Mouse (Mus musculus) embryonic facial prominence, embryonic 13.5 days (tissue): ENCODE measurements at regions not wholly inside any gene's neighbourhood (a gene's known extent, or its start where the extent isn't known, plus 50 kb on each side); places are given as distances from the start of the nearest gene placed in this dataset.

Experiments
- ATAC-seq: fragments of 200-750 bp; cut with Nextera tagmentation; 2 replicates; pipeline ENCODE4 v1.8.0; 2017; ENCODE audit warnings: low read depth; ENCODE audit not compliant: insufficient number of reproducible peaks, insufficient read depth, low FRiP score, low TSS enrichment
- H3K27ac ChIP-seq: fragments of 300-500 bp; sonication (generic); 2 replicates; pipeline ENCODE4 v1.5.1; 2015; ENCODE audit warnings: moderate library complexity, mild to moderate bottlenecking, inconsistent platforms
- H3K27me3 ChIP-seq: fragments of 300-500 bp; sonication (generic); 2 replicates; pipeline ENCODE4 v1.6.1; 2015; ENCODE audit warnings: mild to moderate bottlenecking, inconsistent platforms
- H3K36me3 ChIP-seq: fragments of 300-500 bp; sonication (generic); 2 replicates; pipeline ENCODE4 v1.6.1; 2015; ENCODE audit warnings: mild to moderate bottlenecking, inconsistent platforms
- H3K4me1 ChIP-seq: fragments of 300-500 bp; sonication (generic); 2 replicates; pipeline ENCODE4 v1.6.1; 2015; ENCODE audit warnings: inconsistent platforms
- H3K4me2 ChIP-seq: fragments of 300-500 bp; sonication (generic); 2 replicates; pipeline ENCODE4 v1.6.1; 2015; ENCODE audit warnings: moderate library complexity, mild to moderate bottlenecking, inconsistent platforms
- H3K4me3 ChIP-seq: fragments of 300-500 bp; sonication (generic); 2 replicates; pipeline ENCODE4 v1.5.1; 2015; ENCODE audit warnings: mild to moderate bottlenecking, inconsistent platforms
- H3K9ac ChIP-seq: fragments of 300-500 bp; sonication (generic); 2 replicates; pipeline ENCODE4 v1.6.1; 2015; ENCODE audit warnings: mild to moderate bottlenecking, inconsistent platforms
- H3K9me3 ChIP-seq: fragments of 300-500 bp; sonication (generic); 2 replicates; pipeline ENCODE4 v1.6.1; 2016; ENCODE audit warnings: inconsistent platforms
- WGBS: fragments of 180-500 bp; shearing (Covaris S2); methylation state at CpG from one replicate; pipeline ENCODE4 v1.1.7; 2015; ENCODE audit warnings: mixed read lengths; 5-methylcytosine and 5-hydroxymethylcytosine counted together

DNA sequence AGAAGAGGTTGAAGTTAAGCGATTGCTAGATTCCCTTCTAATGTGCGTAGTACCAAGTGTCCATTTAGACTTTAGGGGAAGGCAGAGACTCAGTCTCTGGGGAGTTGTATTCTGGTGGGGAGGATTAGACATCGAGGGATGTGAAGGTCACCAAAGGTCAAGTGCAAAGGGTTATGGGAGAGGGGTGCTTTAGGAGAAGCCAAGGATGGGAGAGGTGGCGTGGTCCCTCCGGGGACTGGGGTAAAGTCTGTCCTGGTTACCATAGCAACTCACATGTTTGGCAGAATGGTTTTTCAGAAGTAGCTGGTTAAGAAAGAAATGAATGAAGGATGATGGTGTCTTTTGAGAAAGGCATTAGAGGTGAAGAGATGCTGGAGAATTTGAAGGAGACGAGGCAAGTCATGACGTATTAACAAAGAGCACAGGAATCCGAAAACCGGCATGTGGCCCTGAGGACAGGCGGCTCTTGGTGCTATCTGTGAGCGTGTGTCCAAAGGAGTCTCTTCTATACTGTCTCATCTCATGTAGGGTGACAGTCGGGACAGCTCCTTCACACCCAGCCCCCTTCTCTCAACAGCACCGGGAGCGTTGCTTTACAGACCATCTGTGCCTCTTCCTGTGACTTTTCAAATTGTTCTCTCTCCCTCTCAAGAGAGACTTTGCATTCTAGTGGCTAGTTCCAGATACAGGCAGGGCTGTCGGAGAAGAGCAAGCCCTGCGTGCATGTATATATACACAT, 125.6 kb upstream of the Aldh1b1 start:
- peaks cover 15% of the 10 kb centered on the region; the same call in 1 of the 2 replicates for H3K27me3 ChIP-seq
- no peak for ATAC-seq
- H3K36me3 ChIP-seq: no peaks in the 10 kb centered on the region
- no peak overlapping the region for H3K9ac ChIP-seq
- no peak overlapping the region for H3K4me3 ChIP-seq
- peaks cover 5% of the 10 kb centered on the region; the same call in 1 of the 2 replicates for H3K4me1 ChIP-seq
- WGBS: 66% methylated on average over 16 of the region's 16 CpGs
- no peaks in the 10 kb centered on the region for H3K9me3 ChIP-seq
- H3K4me2 ChIP-seq: no peak overlapping the region
- H3K27ac ChIP-seq: no peak overlapping the region

DNA sequence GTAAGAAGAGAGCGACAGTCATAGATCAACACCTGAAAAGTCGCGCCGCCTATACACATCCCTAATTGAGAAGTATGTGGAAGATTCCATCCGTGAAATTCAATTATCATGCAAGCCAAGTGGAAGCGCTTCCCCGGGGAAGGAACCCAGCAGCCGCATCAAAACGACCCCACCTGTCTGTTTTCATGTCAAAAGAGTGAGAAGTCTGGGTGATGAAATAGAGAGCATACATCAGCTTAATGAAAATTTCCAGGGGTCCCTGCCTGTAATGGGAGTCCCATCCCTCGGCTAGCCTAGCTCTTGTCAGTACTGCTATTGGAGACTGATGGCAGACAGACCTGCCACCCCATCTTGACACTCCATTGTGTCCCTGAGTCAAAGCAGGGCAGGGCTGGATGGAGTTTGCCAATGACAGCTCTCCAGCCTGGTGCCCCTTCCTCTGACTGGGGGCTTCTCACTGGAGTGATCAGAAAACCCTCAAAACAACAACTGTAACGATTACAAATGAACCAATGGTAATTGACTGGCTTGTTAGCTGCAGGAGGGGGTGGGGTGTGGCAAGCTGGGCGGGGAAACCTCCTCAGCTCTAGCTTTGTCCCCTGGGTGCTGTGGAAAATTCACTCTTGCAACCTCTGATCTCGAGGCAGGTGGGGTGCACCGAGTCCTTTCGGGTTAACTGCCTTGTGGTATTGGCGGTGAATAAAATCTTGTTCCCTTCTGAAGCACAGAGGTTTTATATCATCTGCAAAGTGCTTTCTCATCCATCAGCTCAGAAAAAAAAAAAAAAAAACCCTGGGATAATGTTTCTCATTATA, 126.4 kb upstream of the Aldh1b1 start:
- Histone ChIP-seq H3K4me1 (peaks cover 5% of the 10 kb centered on the region; the same call in 1 of the 2 replicates), H3K4me2 (no peak overlapping the region), H3K9me3 (no peaks in the 10 kb centered on the region), H3K4me3 (no peak overlapping the region), H3K27ac (no peak overlapping the region), H3K9ac (no peak overlapping the region), H3K27me3 (peaks cover 15% of the 10 kb centered on the region; the same call in 1 of the 2 replicates), H3K36me3 (no peaks in the 10 kb centered on the region)
- WGBS: 31% methylated on average over 16 of the region's 16 CpGs
- no peak for ATAC-seq

DNA sequence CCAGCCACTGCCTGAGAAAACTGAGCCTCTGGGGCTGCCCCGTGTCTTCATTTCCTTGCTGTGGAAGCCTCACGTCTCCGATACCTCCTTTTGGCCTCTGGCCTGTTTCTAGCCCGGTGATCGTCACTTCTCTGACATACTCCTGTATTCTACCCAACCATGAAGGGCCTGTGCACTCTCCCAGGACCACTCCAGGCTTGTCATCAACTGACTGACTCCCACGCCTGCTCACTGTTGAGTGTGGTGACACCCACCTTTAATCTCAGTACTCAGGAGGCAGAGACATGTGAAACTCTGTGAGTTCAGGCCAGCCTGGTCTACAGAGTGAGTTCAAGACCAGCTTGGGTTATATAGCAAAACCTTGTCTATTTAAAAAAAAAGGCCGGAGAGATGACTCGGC, 132.1 kb upstream of the Shb start:
- no peak overlapping the region for H3K4me2 ChIP-seq
- H3K4me1 ChIP-seq: no peaks in the 10 kb centered on the region
- H3K9ac ChIP-seq: no peak overlapping the region
- no peaks in the 10 kb centered on the region; the same call in 1 of the 2 replicates for H3K27me3 ChIP-seq
- no peak for ATAC-seq
- WGBS: 76% methylated on average over 8 of the region's 8 CpGs
- no peak overlapping the region for H3K4me3 ChIP-seq
- no peaks in the 10 kb centered on the region for H3K9me3 ChIP-seq
- no peaks in the 10 kb centered on the region for H3K36me3 ChIP-seq
- no peak overlapping the region for H3K27ac ChIP-seq

- Histone ChIP-seq H3K4me3 (no peak overlapping the region), H3K9ac (no peak overlapping the region), H3K4me2 (no peak overlapping the region), H3K9me3 (no peaks in the 10 kb centered on the region), H3K27me3 (no peaks in the 10 kb centered on the region; the same call in 1 of the 2 replicates), H3K36me3 (no peaks in the 10 kb centered on the region), H3K27ac (no peak overlapping the region), H3K4me1 (peaks cover 10% of the 10 kb centered on the region)
- 25% methylated on average over 5 of the region's 5 CpGs for WGBS
- ATAC-seq: no peak
These were observed 125.2 kb upstream of the Shb start for GRCm38 (mm10) chr4:45657350-45657978.

DNA sequence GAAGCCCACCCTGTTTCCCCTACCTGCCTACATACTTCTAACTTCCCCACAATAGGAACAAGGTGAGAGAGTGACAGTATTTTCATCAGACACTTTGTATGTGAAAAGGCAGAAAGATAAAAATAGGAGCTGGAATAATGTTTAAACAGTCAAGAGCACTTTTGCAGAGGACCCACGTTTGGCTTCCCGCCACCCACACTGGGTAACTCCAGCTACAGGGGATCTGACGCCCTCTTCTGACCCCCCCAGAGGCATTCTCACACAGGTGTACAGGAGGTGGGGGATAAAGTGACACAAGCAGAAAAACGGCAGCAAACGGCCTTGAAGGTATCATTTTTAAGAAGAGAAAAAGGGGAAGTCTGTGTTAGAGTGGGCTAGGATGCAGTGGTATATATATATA, 123.5 kb upstream of the Shb start:
- 61% methylated on average over 5 of the region's 5 CpGs for WGBS
- no peak overlapping the region for H3K4me2 ChIP-seq
- H3K4me3 ChIP-seq: no peak overlapping the region
- no peak overlapping the region for H3K9ac ChIP-seq
- no peak overlapping the region for H3K27ac ChIP-seq
- no peaks in the 10 kb centered on the region for H3K9me3 ChIP-seq
- ATAC-seq: no peak
- peaks cover 10% of the 10 kb centered on the region for H3K4me1 ChIP-seq
- no peaks in the 10 kb centered on the region for H3K36me3 ChIP-seq
- H3K27me3 ChIP-seq: no peaks in the 10 kb centered on the region

DNA sequence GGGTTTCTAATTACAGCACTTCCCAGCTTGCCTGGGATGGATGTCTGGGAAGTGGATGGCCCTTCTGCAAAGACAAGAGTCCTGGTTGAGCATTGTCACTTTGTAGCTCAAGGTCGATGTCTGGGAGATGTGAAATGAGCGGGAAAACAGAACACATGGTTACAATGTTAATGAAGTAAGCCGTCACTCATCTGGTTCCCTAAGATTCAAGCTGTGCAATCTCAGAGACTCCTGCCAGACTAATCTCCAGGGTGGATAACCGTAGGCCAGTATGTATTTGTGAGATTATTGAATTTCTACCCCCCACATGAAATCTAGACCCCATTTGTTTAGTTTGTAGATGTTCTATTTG, 122.5 kb upstream of the Shb start:
- no peak overlapping the region for H3K4me3 ChIP-seq

GRCm38 (mm10) chr4:45654019-45654803, 121.9 kb upstream of the Shb start:
- H3K27me3 ChIP-seq: no peaks in the 10 kb centered on the region
- 6% methylated on average over 14 of the region's 14 CpGs for WGBS
- ATAC-seq: no peak
- H3K27ac ChIP-seq: no peak overlapping the region
- H3K4me1 ChIP-seq: peaks cover 10% of the 10 kb centered on the region
- 0 out of 2 replicates have a peak overlapping the region, but pooled peaks have one; percentile 12 for H3K4me3 ChIP-seq
- no peaks in the 10 kb centered on the region for H3K36me3 ChIP-seq
- H3K9me3 ChIP-seq: no peaks in the 10 kb centered on the region
- peak overlapping the region; percentile 40 for H3K4me2 ChIP-seq
- no peak overlapping the region for H3K9ac ChIP-seq

More for the DNA sequence above, 122.5 kb upstream of the Shb start:
- no peaks in the 10 kb centered on the region for H3K27me3 ChIP-seq
- peak overlapping the region; percentile 40 for H3K4me2 ChIP-seq
- no peaks in the 10 kb centered on the region for H3K36me3 ChIP-seq
- peaks cover 10% of the 10 kb centered on the region for H3K4me1 ChIP-seq
- H3K9ac ChIP-seq: no peak overlapping the region
- 12% methylated on average over 4 of the region's 4 CpGs for WGBS
- H3K9me3 ChIP-seq: no peaks in the 10 kb centered on the region
- no peak overlapping the region for H3K27ac ChIP-seq
- no peak for ATAC-seq

GRCm38 (mm10) chr4:45648884-45649577, 116.8 kb upstream of the Shb start:
- Histone ChIP-seq H3K9me3 (no peaks in the 10 kb centered on the region), H3K4me3 (no peak overlapping the region), H3K4me1 (peaks cover 4% of the 10 kb centered on the region; the same call in 1 of the 2 replicates), H3K27ac (no peak overlapping the region), H3K4me2 (no peak overlapping the region), H3K9ac (no peak overlapping the region), H3K36me3 (no peaks in the 10 kb centered on the region), H3K27me3 (no peaks in the 10 kb centered on the region)
- ATAC-seq: no peak
- WGBS: 92% methylated on average over 9 of the region's 9 CpGs

DNA sequence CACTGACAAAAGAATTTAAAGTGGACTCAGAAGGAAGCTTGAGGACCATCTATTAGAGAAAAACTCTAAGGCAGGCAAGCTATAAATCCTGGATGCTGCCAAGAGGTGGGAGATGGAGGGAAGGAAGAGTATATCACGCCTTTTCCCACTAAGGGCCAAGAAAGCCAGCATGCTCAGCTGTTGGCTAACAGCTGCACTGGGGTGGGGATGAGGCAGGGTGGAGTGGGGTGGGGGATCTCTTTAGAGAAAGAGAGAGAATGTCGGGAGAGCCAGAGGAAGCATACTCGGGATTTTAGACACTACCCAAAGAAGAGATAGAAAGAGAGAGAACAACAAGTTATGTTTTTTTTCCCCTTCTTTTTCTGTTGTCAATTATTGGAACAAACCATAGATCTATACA, 115.2 kb upstream of the Shb start:
- ATAC-seq: no peak
- H3K9ac ChIP-seq: no peak overlapping the region
- H3K4me3 ChIP-seq: no peak overlapping the region
- no peak overlapping the region for H3K4me2 ChIP-seq
- no peak overlapping the region for H3K27ac ChIP-seq
- WGBS: 88% methylated on average over 3 of the region's 3 CpGs
- no peaks in the 10 kb centered on the region for H3K27me3 ChIP-seq
- no peaks in the 10 kb centered on the region for H3K4me1 ChIP-seq
- H3K36me3 ChIP-seq: no peaks in the 10 kb centered on the region
- no peaks in the 10 kb centered on the region for H3K9me3 ChIP-seq

- Histone ChIP-seq H3K9ac (no peak overlapping the region), H3K27ac (no peak overlapping the region), H3K4me3 (no peak overlapping the region), H3K9me3 (no peaks in the 10 kb centered on the region), H3K36me3 (no peaks in the 10 kb centered on the region), H3K27me3 (no peaks in the 10 kb centered on the region; the same call in 1 of the 2 replicates), H3K4me2 (no peak overlapping the region), H3K4me1 (0 out of 2 replicates have a peak, but pooled peaks cover 9% of the 10 kb centered on the region)
- 77% methylated on average over 10 of the region's 10 CpGs for WGBS
- no peak for ATAC-seq
These were observed 110.3 kb upstream of the Shb start for GRCm38 (mm10) chr4:45642604-45643003.
